Mouse (Mus musculus): Measurements from ENCODE around the gene Trim72.

- TF ChIP-seq POLR2A (IDR thresholded peaks at IDR 0.05; ENCODE audit: insufficient read length, low read depth) (no peak), MAX (IDR thresholded peaks at IDR 0.05; ENCODE audit: low read depth) (no peak), USF1 (IDR thresholded peaks at IDR 0.05; ENCODE audit: low read depth) (no peak), E2F4 (IDR thresholded peaks at IDR 0.05; ENCODE audit: insufficient read depth) (no peak), MYOD1 (IDR thresholded peaks at IDR 0.05; ENCODE audit: control insufficient read depth in 1 of 3, insufficient read length in 2 of 3, low read depth in 2 of 3) (no peak)
Observed at GRCm38 (mm10) chr7:128000068-128000950, 3.4 kb upstream of the Trim72 start.
